Mouse (Mus musculus) ovary, postnatal 14 days (tissue): ENCODE measurements around the gene Mc3r.
A peak's percentile ranks its signal among the peaks of the same experiment; 100 is the strongest.

ENCODE experiments used
- DNase-seq: peaks from one replicate; pipeline ENCODE4 v3.0.0; 2022; ENCODE audit warnings: low spot score

The Mc3r gene

GRCm38 (mm10) chr2:172248106-172248764 lies at the start of gene Mc3r:
Gene Mc3r (plus strand): TSS chr2:172248492.
- peak; percentile 7 for DNase-seq

- no peak for DNase-seq
Measured at GRCm38 (mm10) chr2:172201998-172202780, 46.1 kb upstream of the Mc3r start.

DNA sequence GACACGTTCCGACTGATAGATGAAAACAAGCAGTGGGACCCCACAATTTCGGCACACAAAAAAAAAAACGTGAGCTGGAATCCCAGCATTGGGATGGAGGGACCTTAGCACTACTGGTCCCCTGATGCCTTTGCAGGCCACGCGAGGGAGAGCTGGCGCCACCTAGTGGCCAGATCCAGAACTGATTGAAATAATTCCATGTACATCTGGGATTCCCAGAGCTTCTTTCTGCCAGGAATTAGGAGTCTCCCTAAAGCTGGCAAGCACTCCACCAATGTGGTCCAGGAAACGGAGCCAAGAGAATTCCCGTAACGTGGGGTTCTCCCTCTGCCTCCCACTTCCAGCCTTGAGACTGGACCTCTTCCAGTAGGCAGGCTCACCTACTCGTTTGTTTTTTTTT lies 41.3 kb upstream of the Mc3r start:
- DNase-seq = peak; percentile 84

DNA sequence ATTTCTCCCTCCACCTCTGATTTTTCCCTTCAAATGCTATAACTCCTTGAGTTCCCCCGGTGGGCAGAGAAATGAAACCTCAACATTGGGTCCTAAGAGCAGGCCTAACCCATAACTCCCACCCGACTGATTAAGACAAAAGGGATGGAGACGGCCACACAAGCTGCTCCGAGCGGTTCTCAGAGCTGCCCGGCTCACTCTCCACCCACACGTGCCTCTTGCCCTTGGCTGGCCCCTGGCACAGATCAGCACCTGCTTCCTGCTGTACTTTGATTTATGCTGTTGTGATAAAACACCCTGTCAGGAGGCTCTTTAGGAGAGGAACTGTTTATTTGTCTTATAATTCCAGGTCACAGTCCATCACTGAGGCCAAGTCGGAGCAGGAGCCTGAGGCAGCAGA lies 34.8 kb upstream of the Mc3r start:
- DNase-seq = no peak

GRCm38 (mm10) chr2:172214336-172214735 lies 34.0 kb upstream of the Mc3r start:
- DNase-seq = no peak

GRCm38 (mm10) chr2:172215508-172216162 lies 32.7 kb upstream of the Mc3r start:
- peak; percentile 24 for DNase-seq

- DNase-seq = no peak
Measured at GRCm38 (mm10) chr2:172216163-172216915, 32.0 kb upstream of the Mc3r start.

DNA sequence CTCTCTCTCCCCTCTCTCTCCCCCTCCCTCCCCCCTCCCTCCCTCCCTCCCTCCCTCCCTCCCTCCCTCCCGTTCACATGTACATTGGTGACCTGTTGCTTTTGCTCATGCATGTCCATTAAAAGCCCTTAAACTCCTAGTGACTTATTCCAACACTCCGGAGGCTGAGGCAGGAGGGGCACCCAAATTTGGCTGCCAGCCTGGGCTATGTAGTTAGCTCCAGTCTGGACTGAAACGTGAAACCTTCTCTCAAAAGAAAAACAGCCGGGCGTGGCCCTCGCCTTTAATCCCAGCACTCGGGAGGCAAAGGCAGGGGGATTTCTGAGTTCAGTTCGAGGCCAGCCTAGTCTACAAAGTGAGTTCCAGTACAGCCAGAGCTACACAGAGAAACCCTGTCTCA lies 30.4 kb upstream of the Mc3r start:
- no peak for DNase-seq

- no peak for DNase-seq
Measured at GRCm38 (mm10) chr2:172219186-172219585, 29.1 kb upstream of the Mc3r start.

DNA sequence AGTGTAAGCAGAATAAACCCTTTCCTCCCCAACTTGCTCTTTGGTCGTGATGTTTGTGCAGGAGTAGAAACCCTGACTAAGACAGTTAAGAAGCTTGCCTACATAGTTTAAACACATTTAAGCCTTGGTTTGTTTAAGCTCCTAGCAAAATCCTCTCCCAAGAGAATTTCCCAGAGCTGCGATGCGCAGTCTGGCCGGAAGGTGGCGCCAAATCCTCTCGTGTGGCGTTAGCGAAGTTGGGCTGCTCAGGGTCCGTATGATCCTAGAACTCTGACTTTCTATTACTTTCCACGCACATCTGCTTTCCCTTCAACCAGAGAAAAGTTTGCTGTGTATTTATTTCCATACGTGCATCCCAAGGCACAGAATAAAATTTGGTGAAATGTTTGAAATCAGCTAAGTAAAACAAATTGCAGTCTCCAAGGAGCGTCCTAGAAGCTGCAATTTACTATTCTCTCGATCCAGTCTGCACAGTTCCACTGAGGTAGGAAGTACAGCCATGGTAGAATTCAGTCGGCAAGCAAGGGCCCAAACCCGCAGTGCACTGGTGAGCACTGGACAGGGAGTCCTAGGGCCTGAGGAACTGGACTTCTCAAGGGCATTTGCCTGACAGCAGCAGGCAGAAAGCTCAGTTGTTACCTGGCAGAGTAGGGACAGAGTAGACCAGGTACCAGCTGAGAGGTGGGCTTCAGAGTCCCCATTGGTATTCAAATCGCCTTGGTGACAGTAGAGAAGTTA lies 26.5 kb upstream of the Mc3r start:
- DNase-seq = peak; percentile 66

DNA sequence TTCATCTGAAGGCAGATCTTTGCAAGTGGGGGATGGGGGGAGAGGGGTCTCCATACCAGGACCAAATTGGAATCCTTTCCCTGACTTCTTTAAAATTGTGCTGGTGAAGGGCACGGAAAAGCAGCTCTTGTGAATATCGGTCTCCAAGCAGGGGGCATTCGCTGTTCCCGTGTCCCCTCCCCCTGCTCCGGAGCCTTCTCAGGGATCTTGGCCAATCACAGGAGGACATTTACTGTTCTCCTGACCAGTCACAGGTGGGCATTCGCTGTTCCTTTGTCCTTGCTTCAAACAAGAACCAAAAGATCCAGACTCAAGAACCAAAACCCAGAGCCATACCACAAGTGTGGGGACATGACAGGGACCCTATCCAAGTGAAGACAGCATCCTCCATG lies 25.9 kb upstream of the Mc3r start:
- no peak for DNase-seq

DNA sequence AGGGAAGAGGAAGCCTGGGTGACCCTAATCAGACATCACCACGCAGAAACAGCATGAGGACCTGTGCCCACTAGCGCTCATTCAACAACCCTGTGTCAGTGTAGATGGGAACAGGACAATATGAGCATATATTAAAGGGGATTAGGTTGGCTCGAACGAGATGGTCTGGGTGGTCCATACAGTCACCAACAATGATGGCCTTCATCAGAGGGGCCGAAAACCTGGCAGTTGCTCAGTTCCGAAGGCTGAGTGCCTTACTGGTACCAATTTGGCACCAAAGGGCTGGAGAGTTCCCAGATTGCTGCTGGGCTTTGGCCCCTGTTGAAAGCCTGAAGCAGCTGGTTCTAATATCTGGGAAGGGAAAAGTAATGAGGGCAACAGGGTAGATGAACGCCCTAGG lies 25.4 kb upstream of the Mc3r start:
- DNase-seq = no peak

GRCm38 (mm10) chr2:172223451-172224200 lies 24.7 kb upstream of the Mc3r start:
- no peak for DNase-seq

- DNase-seq = no peak
Measured at GRCm38 (mm10) chr2:172226945-172227344, 21.3 kb upstream of the Mc3r start.

DNA sequence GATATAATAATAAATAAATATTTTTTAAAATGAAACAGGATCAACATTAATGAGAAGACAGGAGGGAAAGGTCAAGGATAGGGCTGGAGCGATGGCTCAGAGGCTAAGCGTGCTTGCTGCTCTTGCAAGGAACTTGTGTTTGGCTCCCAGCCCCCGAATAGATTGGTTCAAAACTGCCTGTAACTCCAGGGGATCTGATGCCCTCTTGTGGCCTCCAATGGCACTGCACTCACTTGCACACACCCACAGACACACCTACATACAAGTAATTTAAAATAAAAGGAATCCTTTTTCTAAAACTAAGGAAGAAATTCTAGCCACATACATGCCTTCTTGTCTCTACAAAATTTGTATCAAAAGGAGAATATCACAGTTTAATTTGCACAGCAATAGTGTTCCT lies 20.5 kb upstream of the Mc3r start:
- no peak for DNase-seq

GRCm38 (mm10) chr2:172229190-172229589 lies 19.1 kb upstream of the Mc3r start:
- no peak for DNase-seq

GRCm38 (mm10) chr2:172230126-172230525 lies 18.2 kb upstream of the Mc3r start:
- no peak for DNase-seq

DNA sequence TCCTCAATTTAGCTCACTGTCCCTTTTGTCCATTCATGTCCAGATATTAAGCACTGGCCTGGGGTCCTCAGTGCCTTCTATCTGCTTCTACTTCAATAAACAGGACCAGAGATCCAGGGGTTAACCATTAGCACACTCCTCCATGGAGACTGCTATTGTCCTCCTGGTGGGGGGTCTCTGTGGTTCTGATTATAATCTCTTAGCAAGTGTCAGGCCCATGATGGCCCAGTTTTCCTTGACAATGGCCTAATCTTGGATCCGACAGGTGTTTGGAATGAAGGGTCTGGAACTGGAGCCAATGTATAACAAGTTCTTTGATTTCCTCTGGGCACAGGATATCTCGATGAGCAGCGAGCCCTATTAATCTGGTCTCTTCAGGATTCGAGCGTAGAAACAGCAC lies 10.1 kb upstream of the Mc3r start:
- no peak for DNase-seq

GRCm38 (mm10) chr2:172241031-172241430 lies 7.3 kb upstream of the Mc3r start:
- peak; percentile 50 for DNase-seq

DNA sequence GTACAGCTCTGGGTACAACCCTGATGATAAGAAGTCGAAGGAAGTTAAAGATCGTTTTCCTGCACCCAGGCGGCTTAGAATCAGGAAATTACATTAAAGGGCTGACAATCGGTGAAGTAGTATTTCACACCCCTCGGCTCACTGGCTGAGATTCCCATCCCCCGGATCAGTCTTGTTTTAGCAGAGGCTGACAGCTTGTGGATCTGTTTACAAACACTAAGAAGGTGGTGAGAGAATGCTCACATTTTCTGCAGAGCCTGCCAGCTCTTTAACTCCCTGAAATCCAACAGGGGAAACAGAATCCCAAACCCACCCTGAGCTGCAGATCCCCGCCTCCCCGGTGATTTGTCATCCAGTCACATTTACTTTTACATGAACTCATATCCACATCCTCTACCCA lies 2.8 kb upstream of the Mc3r start:
- no peak for DNase-seq

- no peak for DNase-seq
Measured at GRCm38 (mm10) chr2:172249336-172249735, 1.0 kb downstream of the Mc3r start.
